Mouse (Mus musculus) E14TG2a.4 (cell line): Measurements from ENCODE around the gene Eva1a.

Source experiments
- CTCF ChIP-seq: conservative IDR thresholded peaks from 2 replicates; pipeline ENCODE4 v1.5.1; 2014; ENCODE audit warnings: low read length
- NANOG ChIP-seq: IDR thresholded peaks from 2 replicates; pipeline ENCODE4 v1.6.1; 2014; ENCODE audit warnings: borderline replicate concordance, low read length, mixed read lengths
- POU5F1 ChIP-seq: IDR thresholded peaks from 2 replicates; pipeline ENCODE4 v1.6.1; 2014; ENCODE audit warnings: low read length, borderline replicate concordance

DNA sequence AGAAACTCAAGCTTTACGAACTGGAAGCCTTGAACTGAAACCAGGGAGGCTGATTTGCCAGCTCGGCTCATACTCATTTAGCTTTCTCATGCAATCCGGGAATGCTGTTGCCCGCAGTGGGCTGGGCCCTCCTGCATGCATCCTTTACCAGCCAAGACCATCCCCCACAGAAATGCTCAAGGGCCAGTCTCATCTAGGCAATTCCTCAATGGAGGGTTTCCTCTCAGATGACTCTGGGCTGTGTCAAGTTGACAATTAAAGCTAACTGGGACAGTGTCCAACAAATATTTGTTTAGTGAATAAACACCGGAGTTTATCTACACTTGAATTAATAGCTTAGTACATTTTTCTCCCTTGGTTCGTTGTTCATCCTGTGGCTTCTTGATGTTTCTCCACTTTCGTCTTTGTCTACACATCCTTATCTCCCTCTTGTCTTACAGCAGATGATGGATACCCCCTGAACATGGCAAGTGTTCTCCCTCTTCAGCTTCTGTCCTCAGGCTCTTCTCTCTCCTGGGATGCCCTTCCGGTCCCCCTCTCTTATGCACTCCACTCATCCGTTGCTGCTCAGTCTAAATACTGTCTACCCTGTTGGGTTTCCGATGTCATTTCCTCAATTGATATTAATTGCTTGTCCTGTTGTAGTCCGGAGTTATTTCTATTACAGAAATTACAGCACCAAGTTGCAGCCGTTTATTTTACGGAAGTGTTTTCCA, 92.2 kb downstream of the Eva1a start:
- TF ChIP-seq CTCF (no peak), POU5F1 (no peak), NANOG (no peak)
